Mouse (Mus musculus) brain, embryonic 14.5 days (tissue): ENCODE measurements around the gene Rgs7.

Experiments
- CTCF ChIP-seq: fragments of 200-500 bp; IDR thresholded peaks from 2 replicates; pipeline ENCODE4 v1.5.1; 2012; ENCODE audit warnings: inconsistent platforms, mild to moderate bottlenecking, moderate library complexity, borderline replicate concordance; ENCODE audit not compliant: insufficient read depth, insufficient read length; ENCODE audit errors: extremely low read depth
- POLR2A ChIP-seq: fragments of 200-500 bp; IDR thresholded peaks from 2 replicates; pipeline ENCODE4 v1.6.1; 2012; ENCODE audit warnings: mild to moderate bottlenecking, inconsistent platforms, borderline replicate concordance; ENCODE audit not compliant: poor library complexity, insufficient read depth, insufficient read length, severe bottlenecking; ENCODE audit errors: extremely low read depth

DNA sequence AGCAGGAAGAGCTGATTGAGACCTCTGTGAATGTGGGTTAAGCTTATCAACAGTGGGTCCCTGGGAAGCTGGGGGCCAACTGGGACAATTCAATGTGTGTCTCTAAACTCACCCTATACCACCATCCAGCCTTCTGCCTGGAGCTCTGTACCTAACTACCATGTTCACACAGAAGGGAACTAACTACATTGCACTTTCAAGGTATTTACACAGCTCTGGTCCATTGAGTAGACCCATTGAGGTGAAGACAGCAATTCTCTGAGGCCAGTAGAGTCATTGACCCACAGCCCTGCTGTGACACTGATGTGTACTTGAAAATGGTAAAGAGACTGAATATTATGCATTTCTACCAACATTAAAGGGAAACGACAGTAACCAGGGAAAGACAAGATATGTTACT, 313.6 kb downstream of the Rgs7 start:
- TF ChIP-seq POLR2A (no peak), CTCF (no peak)
